Mouse (Mus musculus): Measurements from ENCODE around the gene Ptpn13. TPM values are rescaled to one million over a fixed set of nuclear protein-coding genes. Genes with fewer than 3 reads are reported as not detected.
A peak's percentile ranks its signal among the peaks of the same experiment; 100 is the strongest.

The Ptpn13 gene
- polyA plus RNA-seq (2015; fragmentation: Nextera tagmentation; extraction: Ambion mirVana), result 4.1 and 4.8 TPM in 2 replicates

DNA sequence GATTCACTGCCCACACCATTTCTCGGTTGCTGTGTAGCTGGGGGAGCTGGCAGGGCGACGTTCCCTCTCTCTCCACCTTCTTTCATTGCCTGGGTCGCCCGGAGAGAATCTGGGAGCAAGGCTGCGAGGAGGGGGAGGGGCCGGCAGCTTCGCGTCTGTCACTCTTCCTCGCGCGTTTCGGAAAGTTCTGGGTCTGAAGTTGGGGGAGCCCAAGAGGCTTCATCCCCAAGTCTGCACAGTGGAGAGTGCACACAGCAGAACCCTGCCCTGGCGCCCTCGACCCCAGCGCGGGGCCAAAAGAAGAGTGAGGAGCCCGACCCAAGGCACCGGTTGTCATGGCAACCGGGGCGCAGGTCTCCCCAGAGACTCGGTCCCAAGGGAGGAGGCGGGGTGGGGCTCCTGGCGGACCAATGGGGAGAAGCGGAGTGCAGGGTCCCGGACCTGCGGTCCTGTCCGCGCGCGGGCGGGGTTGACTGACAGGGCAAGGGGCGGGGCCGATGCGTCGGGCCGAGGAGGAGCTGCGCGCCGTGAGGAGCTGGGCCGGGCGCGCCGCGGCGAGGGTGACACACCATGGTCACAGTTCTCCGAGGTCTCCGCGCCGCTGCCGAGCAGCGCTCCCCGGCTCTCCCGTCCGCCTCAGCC is at the start of gene Ptpn13:
Ptpn13 (plus strand) TSS at position 515 of the 642 bp plus-strand sequence.
- peak; percentile 98 for ATAC-seq
- Histone ChIP-seq H3K27ac (ENCODE audit: low read length) (0 out of 2 replicates have a peak within 1 kb of the TSS, but pooled peaks have one; percentile 42), H3K4me2 (ENCODE audit: low read length) (peak within 1 kb of the TSS; percentile 91), H3K4me3 (replicated peaks; ENCODE audit: low read length) (peak within 1 kb of the TSS; percentile 80), H3K36me3 (ENCODE audit: control insufficient read depth, insufficient read depth) (no peaks in the 10 kb centered on the region), H3K4me1 (replicated peaks; ENCODE audit: control insufficient read depth, insufficient read depth, low read length) (peaks cover 16% of the 10 kb centered on the region), H3K9ac (replicated peaks; ENCODE audit: low read depth, low read length) (peak within 1 kb of the TSS; percentile 83), H3K27me3 (replicated peaks; ENCODE audit: control insufficient read depth, insufficient read depth, low read length) (no peaks in the 10 kb centered on the region), H3K9me3 (ENCODE audit: control insufficient read depth, low read length) (no peaks in the 10 kb centered on the region)
- WGBS, result 0% methylated on average over 32 of the region's 55 CpGs

DNA sequence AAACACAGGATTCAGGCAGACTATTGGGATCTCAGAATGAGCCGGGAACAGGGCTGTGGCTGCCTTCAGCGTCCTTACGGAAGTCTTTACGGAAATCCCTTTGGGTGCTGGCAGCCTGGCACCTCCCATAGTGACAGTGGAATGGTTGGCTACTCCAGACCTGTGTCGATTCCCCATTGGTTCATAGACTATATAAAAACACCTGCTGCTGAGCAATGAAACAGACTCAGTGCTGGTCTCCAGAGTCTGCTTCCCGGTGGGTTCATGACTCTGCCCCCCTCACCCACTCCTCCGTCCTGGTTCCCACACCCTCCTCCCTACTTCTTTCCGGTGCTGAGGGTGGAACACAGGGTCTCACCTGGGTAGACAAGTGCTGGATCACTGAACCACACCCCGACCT is 49.8 kb upstream of the Ptpn13 start:
- 88% methylated on average over 9 of the region's 9 CpGs for WGBS
- Histone ChIP-seq H3K4me2 (ENCODE audit: low read length) (no peak overlapping the region), H3K4me1 (replicated peaks; ENCODE audit: control insufficient read depth, insufficient read depth, low read length) (no peaks in the 10 kb centered on the region), H3K27me3 (replicated peaks; ENCODE audit: control insufficient read depth, insufficient read depth, low read length) (no peaks in the 10 kb centered on the region), H3K4me3 (replicated peaks; ENCODE audit: low read length) (no peak overlapping the region), H3K9me3 (ENCODE audit: control insufficient read depth, low read length) (no peaks in the 10 kb centered on the region), H3K27ac (ENCODE audit: low read length) (no peak overlapping the region), H3K36me3 (ENCODE audit: control insufficient read depth, insufficient read depth) (no peaks in the 10 kb centered on the region), H3K9ac (replicated peaks; ENCODE audit: low read depth, low read length) (no peak overlapping the region)
- ATAC-seq, result no peak

DNA sequence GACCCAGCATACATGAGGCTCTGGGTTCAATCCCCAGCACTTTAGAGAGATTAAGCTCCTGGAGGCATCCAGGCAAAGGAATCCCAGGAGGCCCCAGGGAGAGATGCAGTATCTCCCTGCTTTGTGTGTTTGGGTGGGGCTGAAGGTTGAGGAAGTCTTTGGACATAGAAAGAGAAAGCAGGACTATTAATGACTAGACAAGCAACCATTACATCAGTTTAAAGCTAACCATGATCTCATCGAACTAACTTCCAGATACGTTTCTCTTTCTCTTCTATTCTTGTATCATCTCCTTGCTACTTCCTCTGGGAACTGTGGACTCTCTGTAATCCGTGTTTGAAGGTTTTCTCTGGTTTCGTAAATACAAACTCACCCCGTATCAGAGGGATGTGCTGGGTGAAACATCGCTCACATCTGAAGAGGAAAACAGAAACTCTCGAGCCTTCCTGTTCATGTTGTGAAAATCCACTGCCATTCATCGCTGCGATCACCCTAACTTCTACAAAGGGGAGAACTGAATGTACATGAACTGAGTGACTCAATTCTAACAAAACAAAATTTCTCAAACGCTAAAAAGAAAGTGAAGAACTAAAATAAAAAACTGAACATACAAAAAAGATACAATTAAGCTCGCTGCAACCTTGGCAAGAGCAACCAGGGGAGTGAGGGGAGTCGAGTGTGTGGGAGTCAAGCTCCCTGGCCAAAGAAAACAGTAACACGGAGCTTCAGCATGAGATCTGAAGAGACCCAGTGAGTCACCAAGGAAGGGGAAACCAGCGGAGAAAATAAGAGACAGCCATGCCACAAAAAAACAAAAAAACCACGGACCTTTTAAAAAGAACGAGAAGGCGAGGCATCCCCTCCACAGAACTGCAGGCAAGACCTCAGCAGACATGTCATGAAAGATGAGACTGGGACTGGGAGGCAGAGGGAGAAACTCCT is 48.4 kb upstream of the Ptpn13 start:
- H3K27ac ChIP-seq (ENCODE audit: low read length), result no peak overlapping the region
- no peak for ATAC-seq
- no peak overlapping the region for H3K4me2 ChIP-seq (ENCODE audit: low read length)
- no peak overlapping the region for H3K4me3 ChIP-seq (replicated peaks; ENCODE audit: low read length)
- no peaks in the 10 kb centered on the region for H3K4me1 ChIP-seq (replicated peaks; ENCODE audit: control insufficient read depth, insufficient read depth, low read length)
- H3K9me3 ChIP-seq (ENCODE audit: control insufficient read depth, low read length), result no peaks in the 10 kb centered on the region
- H3K9ac ChIP-seq (replicated peaks; ENCODE audit: low read depth, low read length), result no peak overlapping the region
- H3K36me3 ChIP-seq (ENCODE audit: control insufficient read depth, insufficient read depth), result no peaks in the 10 kb centered on the region
- 65% methylated on average over 17 of the region's 17 CpGs for WGBS
- no peaks in the 10 kb centered on the region for H3K27me3 ChIP-seq (replicated peaks; ENCODE audit: control insufficient read depth, insufficient read depth, low read length)

DNA sequence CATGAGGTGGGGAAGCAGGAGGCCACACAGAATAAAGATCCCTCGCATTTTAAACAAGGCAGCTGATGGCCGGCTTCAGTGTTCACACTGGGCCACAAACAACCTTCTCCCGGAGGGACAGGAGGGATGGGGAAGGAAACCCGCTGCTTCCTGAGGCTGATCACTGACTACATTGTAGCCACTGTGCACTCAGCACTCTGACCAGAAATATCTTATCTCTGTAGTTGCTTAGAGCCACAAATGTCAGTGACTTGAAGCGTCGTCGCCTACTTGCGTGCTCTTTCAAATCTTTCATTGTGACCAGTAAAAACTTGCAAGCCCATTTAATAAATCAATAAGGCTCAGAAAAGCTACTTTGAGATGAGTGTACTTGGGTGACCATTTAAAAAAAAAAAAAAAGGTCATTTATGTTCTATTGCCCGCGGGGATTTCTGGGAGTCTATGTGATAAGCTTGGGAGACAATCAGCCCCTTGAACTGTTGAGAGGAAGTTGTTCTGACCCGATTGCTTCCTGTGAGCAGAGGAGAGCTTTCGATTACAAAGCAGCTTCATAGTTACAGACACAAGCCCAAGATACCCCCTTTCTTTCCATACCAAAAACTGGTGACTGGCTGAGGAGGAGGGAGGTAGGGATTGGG is 47.4 kb upstream of the Ptpn13 start:
- Histone ChIP-seq H3K9me3 (ENCODE audit: control insufficient read depth, low read length) (no peaks in the 10 kb centered on the region), H3K4me1 (replicated peaks; ENCODE audit: control insufficient read depth, insufficient read depth, low read length) (no peaks in the 10 kb centered on the region), H3K27ac (ENCODE audit: low read length) (no peak overlapping the region), H3K4me2 (ENCODE audit: low read length) (no peak overlapping the region), H3K9ac (replicated peaks; ENCODE audit: low read depth, low read length) (no peak overlapping the region), H3K27me3 (replicated peaks; ENCODE audit: control insufficient read depth, insufficient read depth, low read length) (no peaks in the 10 kb centered on the region), H3K36me3 (ENCODE audit: control insufficient read depth, insufficient read depth) (no peaks in the 10 kb centered on the region), H3K4me3 (replicated peaks; ENCODE audit: low read length) (no peak overlapping the region)
- no peak for ATAC-seq
- WGBS, result 57% methylated on average over 12 of the region's 12 CpGs

DNA sequence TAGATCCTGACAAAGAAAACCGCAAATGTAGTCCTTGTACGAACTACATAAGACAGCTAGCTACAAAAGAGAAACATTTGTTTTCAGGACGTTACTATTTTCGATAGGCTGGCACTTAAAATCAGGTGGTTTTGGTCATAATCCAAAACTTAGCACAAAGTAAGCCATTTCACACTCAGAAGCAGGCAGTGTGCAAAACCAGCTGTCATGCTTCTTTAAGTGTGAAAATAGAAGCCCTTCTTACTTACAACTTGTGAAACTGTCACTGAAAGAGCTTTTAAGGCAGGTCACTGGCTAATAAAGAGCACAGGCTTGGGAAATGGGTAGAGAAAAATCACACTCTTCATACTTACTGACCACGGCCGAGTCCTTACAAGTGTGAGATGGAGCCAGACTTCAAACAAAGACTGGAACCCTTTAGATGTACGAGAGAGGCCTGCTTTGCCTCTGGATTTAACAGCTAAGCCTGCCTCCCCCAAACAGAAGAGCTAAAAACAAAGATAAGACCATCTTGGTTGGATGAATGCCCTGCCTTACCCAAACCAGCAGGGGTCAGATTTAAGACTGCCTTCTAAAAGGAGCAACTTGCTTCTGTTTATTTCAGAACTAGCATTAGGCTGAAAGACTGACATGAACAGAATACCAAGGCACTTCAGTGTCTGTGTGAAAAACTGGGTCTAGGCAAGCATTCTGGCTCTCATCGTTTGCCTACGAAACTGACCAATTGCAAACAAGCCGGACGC is 44.0 kb upstream of the Ptpn13 start:
- H3K27ac ChIP-seq (ENCODE audit: low read length), result no peak overlapping the region
- 35% methylated on average over 11 of the region's 11 CpGs for WGBS
- H3K4me2 ChIP-seq (ENCODE audit: low read length), result no peak overlapping the region
- no peak overlapping the region for H3K9ac ChIP-seq (replicated peaks; ENCODE audit: low read depth, low read length)
- H3K36me3 ChIP-seq (ENCODE audit: control insufficient read depth, insufficient read depth), result no peaks in the 10 kb centered on the region
- H3K27me3 ChIP-seq (replicated peaks; ENCODE audit: control insufficient read depth, insufficient read depth, low read length), result no peaks in the 10 kb centered on the region
- H3K4me1 ChIP-seq (replicated peaks; ENCODE audit: control insufficient read depth, insufficient read depth, low read length), result no peaks in the 10 kb centered on the region
- H3K9me3 ChIP-seq (ENCODE audit: control insufficient read depth, low read length), result no peaks in the 10 kb centered on the region
- peak; percentile 43; the same call in 1 of the 2 replicates for ATAC-seq
- no peak overlapping the region for H3K4me3 ChIP-seq (replicated peaks; ENCODE audit: low read length)

DNA sequence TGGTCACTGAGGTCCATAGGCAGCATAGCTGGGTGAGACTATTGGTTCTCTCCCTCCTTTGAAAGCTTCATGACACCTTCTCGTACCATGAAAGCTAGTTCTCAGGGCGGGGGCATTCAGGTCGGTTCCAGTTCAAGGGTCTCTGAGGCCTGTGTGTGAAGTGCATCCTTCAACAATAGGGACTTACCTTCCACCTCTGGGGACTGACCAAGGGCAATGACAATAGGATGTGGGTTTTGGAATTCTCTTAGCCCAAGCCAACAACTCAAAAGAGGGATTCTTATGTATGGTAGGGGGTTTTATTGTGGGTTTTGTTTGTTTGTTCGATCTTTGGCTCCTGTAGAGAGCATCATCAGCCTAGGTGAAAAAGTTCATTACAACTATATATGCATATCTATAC is 42.0 kb upstream of the Ptpn13 start:
- H3K27me3 ChIP-seq (replicated peaks; ENCODE audit: control insufficient read depth, insufficient read depth, low read length), result no peaks in the 10 kb centered on the region
- H3K36me3 ChIP-seq (ENCODE audit: control insufficient read depth, insufficient read depth), result no peaks in the 10 kb centered on the region
- no peak overlapping the region for H3K27ac ChIP-seq (ENCODE audit: low read length)
- no peak for ATAC-seq
- no peaks in the 10 kb centered on the region for H3K9me3 ChIP-seq (ENCODE audit: control insufficient read depth, low read length)
- H3K4me3 ChIP-seq (replicated peaks; ENCODE audit: low read length), result no peak overlapping the region
- H3K9ac ChIP-seq (replicated peaks; ENCODE audit: low read depth, low read length), result no peak overlapping the region
- no peaks in the 10 kb centered on the region for H3K4me1 ChIP-seq (replicated peaks; ENCODE audit: control insufficient read depth, insufficient read depth, low read length)
- WGBS, result 92% methylated on average over 4 of the region's 4 CpGs
- no peak overlapping the region for H3K4me2 ChIP-seq (ENCODE audit: low read length)

DNA sequence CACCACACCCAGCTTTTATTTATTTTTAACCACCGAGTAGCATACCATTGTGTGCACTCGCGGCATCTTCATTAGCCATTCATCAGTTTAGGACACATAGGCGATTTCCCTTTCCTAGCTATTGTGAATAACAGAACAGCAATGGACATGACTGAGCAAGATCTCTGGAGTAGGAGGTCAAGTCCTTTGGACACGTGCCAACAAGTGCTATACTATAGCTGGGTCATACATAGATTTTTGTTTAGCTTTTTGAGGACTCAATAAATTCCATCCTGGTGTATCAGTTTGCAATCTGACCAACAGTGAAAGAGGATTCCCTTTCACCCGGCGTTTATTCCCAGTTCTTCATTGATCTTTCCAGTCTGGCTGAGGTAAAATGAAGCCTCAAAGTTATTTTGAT is 41.0 kb upstream of the Ptpn13 start:
- no peak overlapping the region for H3K4me2 ChIP-seq (ENCODE audit: low read length)
- no peak overlapping the region for H3K4me3 ChIP-seq (replicated peaks; ENCODE audit: low read length)
- H3K9me3 ChIP-seq (ENCODE audit: control insufficient read depth, low read length), result no peaks in the 10 kb centered on the region
- H3K36me3 ChIP-seq (ENCODE audit: control insufficient read depth, insufficient read depth), result no peaks in the 10 kb centered on the region
- WGBS, result 67% methylated on average over 7 of the region's 7 CpGs
- ATAC-seq, result no peak
- no peak overlapping the region for H3K27ac ChIP-seq (ENCODE audit: low read length)
- H3K9ac ChIP-seq (replicated peaks; ENCODE audit: low read depth, low read length), result no peak overlapping the region
- no peaks in the 10 kb centered on the region for H3K27me3 ChIP-seq (replicated peaks; ENCODE audit: control insufficient read depth, insufficient read depth, low read length)
- H3K4me1 ChIP-seq (replicated peaks; ENCODE audit: control insufficient read depth, insufficient read depth, low read length), result no peaks in the 10 kb centered on the region

DNA sequence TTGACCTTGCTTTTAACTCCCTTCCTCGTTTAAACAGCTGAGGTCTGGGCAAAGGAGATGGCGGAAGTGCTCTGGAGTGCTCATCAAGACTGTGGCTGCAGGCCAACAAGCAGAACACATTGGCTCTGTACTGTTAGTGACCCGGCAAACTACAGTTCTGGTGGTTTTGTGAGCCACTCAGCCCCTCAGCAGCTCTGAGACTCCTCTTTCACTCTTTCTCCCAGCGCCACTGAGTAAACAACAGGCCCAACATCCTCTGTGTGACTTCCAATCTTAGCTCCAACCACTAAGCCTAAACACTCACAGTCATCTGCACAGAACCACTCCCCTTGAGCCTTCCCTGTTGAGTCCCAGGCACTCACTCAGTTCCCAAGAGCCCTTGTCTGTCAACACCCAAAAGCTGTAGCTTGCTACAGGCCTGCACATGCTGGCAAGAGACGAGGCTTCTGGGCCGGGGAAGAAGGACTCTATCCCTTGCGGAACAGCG is 37.4 kb upstream of the Ptpn13 start:
- H3K9me3 ChIP-seq (ENCODE audit: control insufficient read depth, low read length), result no peaks in the 10 kb centered on the region
- H3K27ac ChIP-seq (ENCODE audit: low read length), result no peak overlapping the region
- no peak overlapping the region for H3K9ac ChIP-seq (replicated peaks; ENCODE audit: low read depth, low read length)
- no peak overlapping the region for H3K4me2 ChIP-seq (ENCODE audit: low read length)
- H3K36me3 ChIP-seq (ENCODE audit: control insufficient read depth, insufficient read depth), result no peaks in the 10 kb centered on the region
- WGBS, result 49% methylated on average over 8 of the region's 8 CpGs
- H3K4me3 ChIP-seq (replicated peaks; ENCODE audit: low read length), result no peak overlapping the region
- no peaks in the 10 kb centered on the region for H3K27me3 ChIP-seq (replicated peaks; ENCODE audit: control insufficient read depth, insufficient read depth, low read length)
- ATAC-seq, result 0 out of 2 replicates have a peak, but pooled peaks have one; percentile 26
- no peaks in the 10 kb centered on the region for H3K4me1 ChIP-seq (replicated peaks; ENCODE audit: control insufficient read depth, insufficient read depth, low read length)

Data from forebrain, embryonic 16.5 days (tissue).